Mouse (Mus musculus) hindbrain, embryonic 14.5 days (tissue): Measurements from ENCODE around the gene Baz1a. TPM values are rescaled to one million over a fixed set of nuclear protein-coding genes. Genes with fewer than 3 reads are reported as not detected.

Source experiments
- ATAC-seq: fragments of 200-750 bp; cut with Nextera tagmentation; 2 replicates; pipeline ENCODE4 v1.8.0; 2017; ENCODE audit warnings: moderate number of reproducible peaks, mild to moderate bottlenecking, moderate TSS enrichment, moderate library complexity; ENCODE audit not compliant: low FRiP score
- DNase-seq: peaks from one replicate; pipeline ENCODE4 v3.0.0-alpha.2; 2015; ENCODE audit warnings: low spot score
- H3K27ac ChIP-seq: fragments of 300-500 bp; sonication (generic); 2 replicates; pipeline ENCODE4 v1.5.1; 2014; ENCODE audit warnings: mild to moderate bottlenecking, moderate library complexity
- H3K27me3 ChIP-seq: fragments of 300-500 bp; sonication (generic); 2 replicates; pipeline ENCODE4 v1.6.1; 2014; ENCODE audit warnings: mild to moderate bottlenecking, low read length, mixed read lengths; ENCODE audit not compliant: control insufficient read depth, insufficient read depth
- H3K36me3 ChIP-seq: fragments of 300-500 bp; sonication (generic); replicated peaks from 2 replicates; pipeline ENCODE4 v1.6.1; 2014; ENCODE audit not compliant: control insufficient read depth, insufficient read depth
- H3K4me1 ChIP-seq: fragments of 300-500 bp; sonication (generic); replicated peaks from 2 replicates; pipeline ENCODE4 v1.6.1; 2014; ENCODE audit warnings: antibody characterized with exemption, low read length, mixed read lengths; ENCODE audit not compliant: control insufficient read depth, insufficient read depth
- H3K4me2 ChIP-seq: fragments of 300-500 bp; sonication (generic); replicated peaks from 2 replicates; pipeline ENCODE4 v1.6.1; 2014; ENCODE audit warnings: mild to moderate bottlenecking, moderate library complexity
- H3K4me3 ChIP-seq: fragments of 300-500 bp; sonication (generic); replicated peaks from 2 replicates; pipeline ENCODE4 v1.5.1; 2014; ENCODE audit warnings: mild to moderate bottlenecking, low read length
- H3K9ac ChIP-seq: fragments of 300-500 bp; sonication (generic); 2 replicates; pipeline ENCODE4 v1.6.1; 2014
- H3K9me3 ChIP-seq: fragments of 300-500 bp; sonication (generic); 2 replicates; pipeline ENCODE4 v1.6.1; 2016; ENCODE audit warnings: low read length; ENCODE audit not compliant: control insufficient read depth
- WGBS: fragments of 180-500 bp; shearing (Covaris S2); extraction: QIAGEN DNeasy Blood & Tissue Kit; methylation state at CpG from one replicate; pipeline ENCODE4 v1.1.7; 2014; 5-methylcytosine and 5-hydroxymethylcytosine counted together
- polyA plus RNA-seq: library from polyadenylated mRNA; unstranded; fragments of >200 nt; fragmentation: Nextera tagmentation; extraction: Ambion mirVana; gene quantifications from 2 replicates; pipeline ENCODE4 v1.2.1, GENCODE M21; 2014

Gene Baz1a
- polyA plus RNA-seq, 1 experiment from 2014 or later, result 4.5 TPM

GRCm38 (mm10) chr12:55051210-55052173 lies 37.3 kb upstream of the Baz1a start:
- ATAC-seq, result no peak
- 95% methylated on average over 8 of the region's 8 CpGs for WGBS

GRCm38 (mm10) chr12:55049731-55050353 lies 35.7 kb upstream of the Baz1a start:
- Histone ChIP-seq H3K27me3 (no peaks in the 10 kb centered on the region), H3K4me2 (no peak overlapping the region), H3K4me1 (no peaks in the 10 kb centered on the region), H3K4me3 (no peak overlapping the region), H3K9me3 (no peaks in the 10 kb centered on the region), H3K36me3 (peaks cover 21% of the 10 kb centered on the region), H3K9ac (no peak overlapping the region), H3K27ac (no peak overlapping the region)
- 96% methylated on average over 8 of the region's 8 CpGs for WGBS
- DNase-seq, result no peak
- ATAC-seq, result no peak

More at GRCm38 (mm10) chr12:55051210-55052173, 37.3 kb upstream of the Baz1a start:
- H3K27me3 ChIP-seq, result no peaks in the 10 kb centered on the region
- H3K4me3 ChIP-seq, result no peak overlapping the region
- H3K9me3 ChIP-seq, result no peaks in the 10 kb centered on the region
- DNase-seq, result no peak
- no peak overlapping the region for H3K4me2 ChIP-seq
- no peaks in the 10 kb centered on the region for H3K4me1 ChIP-seq
- peaks cover 11% of the 10 kb centered on the region; the same call in 1 of the 2 replicates for H3K36me3 ChIP-seq
- no peak overlapping the region for H3K27ac ChIP-seq
- no peak overlapping the region for H3K9ac ChIP-seq

- DNase-seq, result no peak
- no peak overlapping the region for H3K4me2 ChIP-seq
- no peaks in the 10 kb centered on the region for H3K27me3 ChIP-seq
- H3K27ac ChIP-seq, result no peak overlapping the region
- no peak for ATAC-seq
- no peaks in the 10 kb centered on the region for H3K9me3 ChIP-seq
- no peak overlapping the region for H3K4me3 ChIP-seq
- H3K4me1 ChIP-seq, result no peaks in the 10 kb centered on the region
- peaks cover 19% of the 10 kb centered on the region for H3K36me3 ChIP-seq
- no peak overlapping the region for H3K9ac ChIP-seq
- WGBS, result 84% methylated on average over 15 of the region's 15 CpGs
These were observed 26.9 kb upstream of the Baz1a start for GRCm38 (mm10) chr12:55041011-55041410.

- H3K27ac ChIP-seq, result no peak overlapping the region
- no peak overlapping the region for H3K4me3 ChIP-seq
- ATAC-seq (no peak), DNase-seq (no peak)
- H3K4me1 ChIP-seq, result no peaks in the 10 kb centered on the region
- WGBS, result 69% methylated on average over 3 of the region's 3 CpGs
- H3K9me3 ChIP-seq, result no peaks in the 10 kb centered on the region
- H3K36me3 ChIP-seq, result no peaks in the 10 kb centered on the region
- no peaks in the 10 kb centered on the region for H3K27me3 ChIP-seq
- H3K9ac ChIP-seq, result no peak overlapping the region
- no peak overlapping the region for H3K4me2 ChIP-seq
These were observed 12.9 kb upstream of the Baz1a start for GRCm38 (mm10) chr12:55027088-55027487.

- no peaks in the 10 kb centered on the region for H3K27me3 ChIP-seq
- H3K9ac ChIP-seq, result no peak overlapping the region
- no peaks in the 10 kb centered on the region for H3K36me3 ChIP-seq
- no peaks in the 10 kb centered on the region for H3K9me3 ChIP-seq
- 86% methylated on average over 2 of the region's 2 CpGs for WGBS
- DNase-seq (no peak), ATAC-seq (no peak)
- no peaks in the 10 kb centered on the region for H3K4me1 ChIP-seq
- H3K4me2 ChIP-seq, result no peak overlapping the region
- H3K27ac ChIP-seq, result no peak overlapping the region
- no peak overlapping the region for H3K4me3 ChIP-seq
These were observed 9.1 kb upstream of the Baz1a start for GRCm38 (mm10) chr12:55023284-55023683.

- H3K36me3 ChIP-seq, result no peaks in the 10 kb centered on the region
- H3K27me3 ChIP-seq, result no peaks in the 10 kb centered on the region
- no peak overlapping the region for H3K9ac ChIP-seq
- no peaks in the 10 kb centered on the region for H3K4me1 ChIP-seq
- DNase-seq (no peak), ATAC-seq (no peak)
- WGBS, result 91% methylated on average over 7 of the region's 7 CpGs
- H3K4me2 ChIP-seq, result no peak overlapping the region
- H3K9me3 ChIP-seq, result no peaks in the 10 kb centered on the region
- no peak overlapping the region for H3K27ac ChIP-seq
- no peak overlapping the region for H3K4me3 ChIP-seq
These were observed 5.3 kb upstream of the Baz1a start for GRCm38 (mm10) chr12:55019421-55019877.

GRCm38 (mm10) chr12:55017119-55017721 lies 3.1 kb upstream of the Baz1a start:
- Histone ChIP-seq H3K36me3 (no peaks in the 10 kb centered on the region), H3K4me1 (no peaks in the 10 kb centered on the region), H3K4me3 (no peak overlapping the region), H3K4me2 (no peak overlapping the region), H3K27ac (no peak overlapping the region), H3K9ac (no peak overlapping the region), H3K27me3 (no peaks in the 10 kb centered on the region), H3K9me3 (no peaks in the 10 kb centered on the region)
- DNase-seq (no peak), ATAC-seq (no peak)
- 62% methylated on average over 9 of the region's 9 CpGs for WGBS

- no peaks in the 10 kb centered on the region for H3K4me1 ChIP-seq
- H3K9ac ChIP-seq, result no peak overlapping the region
- 80% methylated on average over 8 of the region's 8 CpGs for WGBS
- no peaks in the 10 kb centered on the region for H3K27me3 ChIP-seq
- no peak overlapping the region for H3K27ac ChIP-seq
- H3K36me3 ChIP-seq, result no peaks in the 10 kb centered on the region
- no peak overlapping the region for H3K4me2 ChIP-seq
- no peak for ATAC-seq
- no peak for DNase-seq
- H3K4me3 ChIP-seq, result no peak overlapping the region
- H3K9me3 ChIP-seq, result no peaks in the 10 kb centered on the region
These were observed 2.4 kb upstream of the Baz1a start for GRCm38 (mm10) chr12:55016339-55017118.
